Mouse (Mus musculus): ENCODE data around the gene S100a11. TPM values are rescaled to one million over a fixed set of nuclear protein-coding genes. Genes with fewer than 3 reads are reported as not detected.
"Not testable (repeated sequence)": the region's sequence is repeated elsewhere in the genome, so short reads cannot be mapped to it uniquely, and the experiment has no call there.

The S100a11 gene
- total and polyA plus RNA-seq, 2 experiments from 2014 or later = 16.4 to 235 TPM

DNA sequence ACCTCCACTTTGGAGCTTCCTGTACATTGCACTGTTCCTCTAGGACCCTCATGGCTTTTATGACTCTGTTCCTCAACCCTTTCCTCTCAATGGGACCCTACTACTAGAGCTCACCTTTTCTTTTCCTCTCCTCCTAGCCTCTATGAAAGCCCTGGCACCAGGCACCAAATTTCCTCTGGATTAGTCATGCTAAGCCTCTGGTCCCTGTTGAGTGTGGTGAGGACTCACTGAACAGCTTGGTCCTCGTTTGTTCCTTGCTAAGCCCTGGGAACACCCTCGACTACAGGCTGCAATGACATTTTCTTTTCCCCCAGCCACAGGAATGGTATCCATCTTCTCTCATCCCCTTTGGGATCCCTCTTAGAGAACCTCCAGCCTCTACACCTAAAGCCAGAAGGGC lies 21.2 kb downstream of the S100a11 start:
- Histone ChIP-seq H3K9ac (replicated peaks; ENCODE audit: low read length) (no peak overlapping the region), H3K36me3 (ENCODE audit: insufficient read depth, low read length) (no peaks in the 10 kb centered on the region), H3K9me3 (ENCODE audit: low read length) (no peaks in the 10 kb centered on the region), H3K4me1 (ENCODE audit: insufficient read depth, low read length) (no peaks in the 10 kb centered on the region), H3K27me3 (ENCODE audit: insufficient read depth, low read length) (no peaks in the 10 kb centered on the region), H3K4me2 (ENCODE audit: low read depth, low read length) (no peak overlapping the region), H3K27ac (no peak overlapping the region), H3K4me3 (ENCODE audit: low read length) (no peak overlapping the region)
- 65% methylated on average over 2 of the region's 2 CpGs for WGBS
- TF ChIP-seq CTCF (IDR thresholded peaks at IDR 0.05; ENCODE audit: low read depth) = no peak
- no peak for ATAC-seq
- DNase-seq (ENCODE audit: low spot score) = no peak

DNA sequence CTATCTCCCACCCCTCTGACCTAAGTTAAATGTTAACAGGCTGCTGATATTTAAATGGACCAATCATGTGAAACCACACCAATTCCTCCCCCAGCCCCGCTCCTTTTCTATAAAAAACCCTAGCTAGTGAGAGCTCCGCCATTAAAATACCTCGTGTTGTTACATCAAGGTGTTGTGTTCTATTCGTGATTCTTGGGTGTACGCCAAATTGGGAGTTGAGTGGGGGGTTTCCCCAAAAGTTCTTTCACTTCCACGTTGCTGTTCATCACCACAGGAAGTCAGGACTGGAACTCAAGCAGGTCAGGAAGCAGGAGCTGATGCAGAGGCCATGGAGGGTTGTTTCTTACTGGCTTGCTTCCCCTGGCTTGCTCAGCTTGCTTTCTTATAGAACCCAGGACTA lies 23.9 kb downstream of the S100a11 start:
- not testable (repeated sequence) for ATAC-seq; H3K36me3 ChIP-seq (ENCODE audit: insufficient read depth, low read length); H3K4me3 ChIP-seq (ENCODE audit: low read length); H3K27me3 ChIP-seq (ENCODE audit: insufficient read depth, low read length); H3K27ac ChIP-seq; H3K9ac ChIP-seq (replicated peaks; ENCODE audit: low read length); H3K4me2 ChIP-seq (ENCODE audit: low read depth, low read length); DNase-seq (ENCODE audit: low spot score); H3K4me1 ChIP-seq (ENCODE audit: insufficient read depth, low read length); H3K9me3 ChIP-seq (ENCODE audit: low read length)
- 81% methylated on average over 6 of the region's 6 CpGs for WGBS

DNA sequence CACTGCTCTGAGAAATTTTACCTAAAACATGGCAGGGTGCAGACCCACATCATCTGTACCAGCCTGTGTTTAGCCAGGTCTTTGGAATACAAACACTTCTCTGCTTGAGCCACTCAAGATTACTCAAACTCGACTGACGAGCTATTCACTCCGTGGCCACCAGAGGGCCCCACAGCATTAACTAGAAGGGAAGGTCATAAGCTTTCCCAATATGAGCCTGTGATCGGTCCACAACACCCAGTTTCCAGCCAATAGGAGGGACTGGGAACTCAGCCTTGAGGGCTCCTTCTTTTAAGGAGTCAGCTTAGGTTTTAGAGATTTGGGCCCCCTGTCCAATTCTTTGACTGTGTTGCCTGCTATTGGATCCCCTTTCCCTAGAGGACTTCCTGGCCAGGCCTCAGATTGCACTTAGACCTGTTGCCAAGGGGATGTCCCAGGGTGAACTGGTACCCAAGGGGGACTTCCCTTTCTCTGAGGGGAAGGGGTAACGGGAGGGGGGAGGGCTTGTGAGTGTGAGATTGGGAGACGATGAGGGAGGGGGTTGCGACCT lies 26.9 kb downstream of the S100a11 start:
- Histone ChIP-seq H3K36me3 (ENCODE audit: insufficient read depth, low read length) (no peaks in the 10 kb centered on the region), H3K4me1 (ENCODE audit: insufficient read depth, low read length) (no peaks in the 10 kb centered on the region), H3K27ac (no peak overlapping the region), H3K27me3 (ENCODE audit: insufficient read depth, low read length) (no peaks in the 10 kb centered on the region), H3K9ac (replicated peaks; ENCODE audit: low read length) (no peak overlapping the region), H3K4me2 (ENCODE audit: low read depth, low read length) (no peak overlapping the region), H3K9me3 (ENCODE audit: low read length) (no peaks in the 10 kb centered on the region), H3K4me3 (ENCODE audit: low read length) (no peak overlapping the region)
- TF ChIP-seq CTCF (IDR thresholded peaks at IDR 0.05; ENCODE audit: low read depth) = peak; percentile 90
- ATAC-seq = peak; percentile 74
- 23% methylated on average over 7 of the region's 7 CpGs for WGBS
- peak; percentile 87 for DNase-seq (ENCODE audit: low spot score)

DNA sequence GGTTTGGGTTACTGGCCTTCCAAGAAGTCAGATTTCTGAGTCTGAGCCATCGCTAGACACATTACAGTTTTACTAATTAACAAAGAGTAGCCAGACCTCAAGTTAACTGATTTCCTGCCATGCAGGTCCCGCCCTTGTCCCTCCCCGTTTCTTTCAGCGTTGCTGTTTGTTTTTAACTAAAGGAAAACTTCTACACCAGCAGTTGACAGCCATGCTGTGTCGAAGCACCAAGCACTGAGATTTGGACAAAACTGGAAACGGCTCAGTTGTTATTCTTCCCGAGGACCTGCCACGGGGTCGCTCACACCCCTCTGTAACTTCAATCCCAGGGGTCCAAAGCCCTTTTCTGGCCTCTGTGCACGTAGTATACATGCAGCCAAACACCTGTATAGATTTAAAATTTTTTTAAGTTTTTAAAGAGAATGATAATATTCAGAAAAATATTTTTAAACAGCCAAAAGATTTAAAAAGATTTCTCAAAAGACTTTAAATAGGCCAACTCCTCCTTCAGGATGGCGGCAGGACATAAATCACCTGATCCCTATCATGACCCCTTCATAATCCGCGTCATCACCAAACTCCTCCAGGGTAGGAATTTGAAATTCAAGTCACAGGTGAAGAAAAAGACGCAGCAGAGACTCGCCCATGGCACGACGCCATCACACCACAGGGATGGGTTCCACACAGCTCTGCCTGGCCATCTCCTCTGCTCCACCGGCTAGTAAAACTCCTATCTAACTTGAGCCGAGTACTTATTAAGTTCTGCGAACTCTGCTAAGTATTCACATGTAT lies 27.7 kb downstream of the S100a11 start:
- TF ChIP-seq CTCF (IDR thresholded peaks at IDR 0.05; ENCODE audit: low read depth) = no peak
- WGBS = 67% methylated on average over 20 of the region's 20 CpGs

DNA sequence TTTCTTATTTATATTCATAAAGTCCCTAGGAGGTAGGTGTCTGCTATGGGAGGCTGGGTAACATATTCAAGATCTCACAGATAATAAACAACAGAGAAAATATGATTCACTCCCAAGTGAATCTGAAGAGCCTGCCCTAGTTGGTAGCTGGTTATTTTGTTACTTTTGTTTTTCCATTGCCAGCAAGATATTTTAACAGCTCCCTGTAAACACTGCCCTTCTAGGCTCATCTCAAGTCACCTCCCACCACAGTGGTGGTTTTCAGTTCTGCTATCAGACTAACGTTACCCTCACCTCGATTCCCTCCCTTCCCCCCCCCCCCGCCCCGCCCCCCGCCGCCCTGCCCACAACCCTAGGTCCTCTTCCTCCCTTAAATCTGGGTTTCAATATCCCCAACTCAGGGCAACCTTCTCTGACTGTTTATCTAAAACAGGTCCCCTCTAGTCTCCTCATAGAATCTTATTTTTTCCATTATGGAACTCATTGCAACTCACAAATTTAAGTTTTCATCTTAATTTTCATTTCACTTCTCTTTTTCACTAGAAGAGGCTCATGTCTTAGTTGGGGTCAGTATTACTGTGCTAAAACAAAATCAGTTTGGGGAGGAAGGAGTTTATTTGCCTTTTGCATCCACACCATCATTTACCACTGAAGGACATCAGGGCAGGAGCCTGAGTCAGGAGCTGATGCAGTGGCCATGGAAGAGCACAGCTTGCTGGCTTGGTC lies 28.4 kb downstream of the S100a11 start:
- Histone ChIP-seq H3K36me3 (ENCODE audit: insufficient read depth, low read length) (no peaks in the 10 kb centered on the region), H3K27ac (no peak overlapping the region), H3K4me2 (ENCODE audit: low read depth, low read length) (no peak overlapping the region), H3K9me3 (ENCODE audit: low read length) (no peaks in the 10 kb centered on the region), H3K4me3 (ENCODE audit: low read length) (no peak overlapping the region), H3K4me1 (ENCODE audit: insufficient read depth, low read length) (no peaks in the 10 kb centered on the region), H3K27me3 (ENCODE audit: insufficient read depth, low read length) (peaks cover 4% of the 10 kb centered on the region; the same call in 1 of the 2 replicates), H3K9ac (replicated peaks; ENCODE audit: low read length) (no peak overlapping the region)
- TF ChIP-seq CTCF (IDR thresholded peaks at IDR 0.05; ENCODE audit: low read depth) = no peak
- ATAC-seq = no peak
- 82% methylated on average over 6 of the region's 6 CpGs for WGBS
- no peak for DNase-seq (ENCODE audit: low spot score)

More for the DNA sequence above, 27.7 kb downstream of the S100a11 start:
- no peaks in the 10 kb centered on the region for H3K9me3 ChIP-seq (ENCODE audit: low read length)
- H3K4me1 ChIP-seq (ENCODE audit: insufficient read depth, low read length) = no peaks in the 10 kb centered on the region
- DNase-seq (ENCODE audit: low spot score) (no peak), ATAC-seq (no peak)
- no peaks in the 10 kb centered on the region for H3K27me3 ChIP-seq (ENCODE audit: insufficient read depth, low read length)
- H3K36me3 ChIP-seq (ENCODE audit: insufficient read depth, low read length) = no peaks in the 10 kb centered on the region
- no peak overlapping the region for H3K27ac ChIP-seq
- H3K9ac ChIP-seq (replicated peaks; ENCODE audit: low read length) = no peak overlapping the region
- H3K4me2 ChIP-seq (ENCODE audit: low read depth, low read length) = no peak overlapping the region
- no peak overlapping the region for H3K4me3 ChIP-seq (ENCODE audit: low read length)

DNA sequence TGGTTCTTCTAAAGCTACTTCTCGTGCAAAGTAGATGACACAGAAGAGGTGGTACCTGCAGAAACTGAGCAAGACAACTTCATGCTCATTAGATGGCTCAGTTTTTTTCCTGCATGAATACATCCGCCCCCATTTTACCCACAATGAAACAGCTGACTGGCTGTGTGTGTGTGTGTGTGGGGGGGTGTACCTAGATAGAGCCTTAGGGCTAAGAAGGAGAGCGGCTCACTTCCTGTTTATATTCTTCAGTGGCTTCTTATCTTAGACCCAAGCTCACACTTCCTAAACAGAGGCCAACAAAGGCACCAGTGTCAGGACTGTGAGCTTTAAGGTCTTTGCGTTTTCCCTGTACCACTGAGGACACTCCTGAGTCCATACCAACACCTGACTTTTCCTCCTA lies 29.7 kb downstream of the S100a11 start:
- Histone ChIP-seq H3K36me3 (ENCODE audit: insufficient read depth, low read length) (no peaks in the 10 kb centered on the region), H3K9me3 (ENCODE audit: low read length) (no peaks in the 10 kb centered on the region), H3K4me2 (ENCODE audit: low read depth, low read length) (no peak overlapping the region), H3K27ac (no peak overlapping the region), H3K9ac (replicated peaks; ENCODE audit: low read length) (no peak overlapping the region), H3K27me3 (ENCODE audit: insufficient read depth, low read length) (peaks cover 6% of the 10 kb centered on the region; the same call in 1 of the 2 replicates), H3K4me1 (ENCODE audit: insufficient read depth, low read length) (peaks cover 4% of the 10 kb centered on the region; the same call in 1 of the 2 replicates), H3K4me3 (ENCODE audit: low read length) (no peak overlapping the region)
- 84% methylated on average over 4 of the region's 4 CpGs for WGBS
- TF ChIP-seq CTCF (IDR thresholded peaks at IDR 0.05; ENCODE audit: low read depth) = no peak
- ATAC-seq = no peak
- no peak for DNase-seq (ENCODE audit: low spot score)

Data from hindbrain, postnatal 0 days (tissue).